Mouse (Mus musculus) kidney, embryonic 16.5 days (tissue): ENCODE results near the gene Tma7. TPM values are rescaled to one million over a fixed set of nuclear protein-coding genes. Genes with fewer than 3 reads are reported as not detected.

Experiments
- ATAC-seq: fragments of 200-750 bp; cut with Nextera tagmentation; 2 replicates; pipeline ENCODE4 v1.8.0; 2017; ENCODE audit warnings: moderate TSS enrichment; ENCODE audit not compliant: low FRiP score, low TSS enrichment
- H3K27ac ChIP-seq: fragments of 300-500 bp; sonication (generic); 2 replicates; pipeline ENCODE4 v1.5.1; 2014; ENCODE audit warnings: low read length
- H3K27me3 ChIP-seq: fragments of 300-500 bp; sonication (generic); 2 replicates; pipeline ENCODE4 v1.6.1; 2014; ENCODE audit warnings: low read length, control low read depth, mixed read lengths; ENCODE audit not compliant: insufficient read depth
- H3K36me3 ChIP-seq: fragments of 300-500 bp; sonication (generic); 2 replicates; pipeline ENCODE4 v1.6.1; 2014; ENCODE audit warnings: low read length, control low read depth, mixed read lengths; ENCODE audit not compliant: insufficient read depth
- H3K4me1 ChIP-seq: fragments of 300-500 bp; sonication (generic); 2 replicates; pipeline ENCODE4 v1.6.1; 2014; ENCODE audit warnings: low read length, control low read depth, mixed read lengths; ENCODE audit not compliant: insufficient read depth
- H3K4me2 ChIP-seq: fragments of 300-500 bp; sonication (generic); replicated peaks from 2 replicates; pipeline ENCODE4 v1.6.1; 2014; ENCODE audit warnings: low read depth, low read length
- H3K4me3 ChIP-seq: fragments of 300-500 bp; sonication (generic); 2 replicates; pipeline ENCODE4 v1.5.1; 2014; ENCODE audit warnings: mild to moderate bottlenecking, low read length
- H3K9ac ChIP-seq: fragments of 300-500 bp; sonication (generic); replicated peaks from 2 replicates; pipeline ENCODE4 v1.6.1; 2014; ENCODE audit warnings: low read length
- H3K9me3 ChIP-seq: fragments of 300-500 bp; sonication (generic); 2 replicates; pipeline ENCODE4 v1.6.1; 2016; ENCODE audit warnings: low read length, control low read depth
- WGBS: fragments of 180-500 bp; shearing (Covaris S2); extraction: QIAGEN DNeasy Blood & Tissue Kit; methylation state at CpG from one replicate; pipeline ENCODE4 v1.1.7; 2014; 5-methylcytosine and 5-hydroxymethylcytosine counted together
- polyA plus RNA-seq: library from polyadenylated mRNA; unstranded; fragments of >200 nt; fragmentation: Nextera tagmentation; extraction: Ambion mirVana; gene quantifications from 2 replicates; pipeline ENCODE4 v1.2.1, GENCODE M21; 2015

Tma7 gene
- polyA plus RNA-seq, 1 experiment from 2014 or later, result 494 TPM

DNA sequence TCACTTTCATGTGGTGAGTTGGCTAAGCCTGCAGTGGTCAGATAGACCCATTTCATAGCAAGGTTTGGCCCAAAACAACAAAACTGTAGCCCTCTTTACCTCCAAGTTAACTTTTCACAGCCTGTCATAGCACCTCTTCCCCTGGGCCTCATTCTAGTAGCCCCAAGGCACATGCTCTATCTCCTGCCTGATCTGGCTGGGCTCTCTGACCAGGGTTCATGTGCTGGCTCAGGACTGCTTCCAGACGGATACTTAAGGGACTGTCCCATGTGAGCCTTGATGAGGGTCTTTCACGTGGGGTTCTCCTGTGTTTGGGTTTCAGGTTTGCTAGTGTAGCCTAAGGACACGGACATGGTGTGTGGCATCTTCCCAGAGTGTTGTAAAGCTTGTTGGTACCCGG, 42.7 kb downstream of the Tma7 start:
- Histone ChIP-seq H3K27me3 (no peaks in the 10 kb centered on the region), H3K9ac (no peak overlapping the region), H3K4me1 (peaks cover 22% of the 10 kb centered on the region), H3K36me3 (no peaks in the 10 kb centered on the region), H3K4me3 (peak overlapping the region; percentile 77), H3K27ac (no peak overlapping the region), H3K4me2 (peak overlapping the region; percentile 82), H3K9me3 (no peaks in the 10 kb centered on the region)
- ATAC-seq, result no peak
- WGBS, result 73% methylated on average over 4 of the region's 4 CpGs

DNA sequence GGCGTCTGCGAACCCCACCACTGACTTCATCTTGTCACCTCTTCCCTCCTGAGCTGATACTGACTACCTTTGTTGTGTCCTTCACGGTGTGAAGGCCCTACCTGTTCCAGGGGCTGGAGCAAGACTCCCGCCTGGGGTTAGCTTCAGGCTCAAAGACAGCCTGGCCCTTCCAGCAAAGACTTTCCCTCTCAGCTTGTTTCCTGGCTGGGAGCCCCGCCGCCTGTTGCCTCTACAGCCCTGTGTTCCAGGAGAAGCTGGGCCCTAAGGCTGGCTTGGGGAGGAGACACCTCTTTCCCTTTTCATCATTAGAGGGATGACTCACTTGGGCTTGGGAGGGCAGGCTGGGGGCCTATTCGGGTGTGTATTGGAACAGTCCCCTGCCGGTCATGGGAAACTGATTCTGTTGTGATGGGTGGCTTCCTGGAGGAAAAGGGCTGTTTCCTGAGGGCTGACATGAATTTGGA, 43.5 kb downstream of the Tma7 start:
- no peaks in the 10 kb centered on the region for H3K27me3 ChIP-seq
- peak; percentile 61 for ATAC-seq
- no peaks in the 10 kb centered on the region for H3K36me3 ChIP-seq
- peak overlapping the region; percentile 77 for H3K4me3 ChIP-seq
- no peaks in the 10 kb centered on the region for H3K9me3 ChIP-seq
- WGBS, result 24% methylated on average over 8 of the region's 8 CpGs
- peak overlapping the region; percentile 82 for H3K4me2 ChIP-seq
- peaks cover 22% of the 10 kb centered on the region for H3K4me1 ChIP-seq
- peak overlapping the region; percentile 86 for H3K27ac ChIP-seq
- peak overlapping the region; percentile 84 for H3K9ac ChIP-seq

DNA sequence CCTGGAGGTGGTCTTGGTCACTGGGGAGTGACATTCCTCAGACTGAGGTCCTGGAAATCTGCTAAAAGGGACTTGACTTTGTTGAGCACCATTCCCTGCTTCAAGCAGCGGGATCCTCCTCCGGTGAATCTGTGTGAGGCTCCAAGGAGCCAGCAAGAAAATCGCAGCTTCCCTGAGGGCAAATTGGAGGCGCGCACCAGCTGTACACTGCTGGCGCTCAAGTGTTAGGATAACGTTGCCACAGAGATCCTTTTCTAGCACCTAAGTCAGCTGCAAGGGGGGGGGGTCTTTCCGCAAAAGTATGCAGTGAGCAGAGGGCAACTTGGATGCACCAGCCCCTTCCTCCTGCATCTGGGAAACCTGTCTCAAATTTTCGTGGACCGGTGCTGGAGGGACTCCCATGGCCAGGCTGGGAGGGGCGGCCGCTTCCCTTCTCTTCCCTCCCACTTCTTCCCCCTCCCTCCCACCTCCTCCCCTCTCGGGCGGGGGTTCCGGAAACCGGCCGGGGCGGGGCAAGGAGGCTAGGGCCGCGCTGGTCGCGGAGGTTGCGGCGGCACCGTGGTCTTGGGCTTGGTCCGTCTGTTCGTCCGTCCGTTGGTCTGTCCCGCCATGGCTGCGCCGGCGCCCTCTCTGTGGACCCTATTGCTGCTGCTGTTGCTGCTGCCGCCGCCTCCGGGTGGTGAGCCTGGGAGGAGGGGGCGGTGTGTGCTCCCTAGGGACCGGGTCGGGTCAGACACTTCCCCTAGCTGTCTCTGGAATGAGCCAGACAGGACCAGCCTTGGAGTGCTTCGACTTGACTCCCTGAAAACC, 44.1 kb downstream of the Tma7 start, which contains the start of gene Shisa5:
Shisa5 (plus strand) TSS at position 480 of the 810 bp plus-strand sequence.
- peak within 1 kb of the TSS; percentile 84 for H3K9ac ChIP-seq
- H3K4me3 ChIP-seq, result peak within 1 kb of the TSS; percentile 77
- no peaks in the 10 kb centered on the region for H3K27me3 ChIP-seq
- H3K4me2 ChIP-seq, result peak within 1 kb of the TSS; percentile 82
- peak within 1 kb of the TSS; percentile 86 for H3K27ac ChIP-seq
- ATAC-seq, result peak; percentile 95
- no peaks in the 10 kb centered on the region for H3K9me3 ChIP-seq
- under 1% methylated on average over 34 of the region's 40 CpGs for WGBS
- H3K36me3 ChIP-seq, result no peaks in the 10 kb centered on the region
- H3K4me1 ChIP-seq, result peaks cover 22% of the 10 kb centered on the region

DNA sequence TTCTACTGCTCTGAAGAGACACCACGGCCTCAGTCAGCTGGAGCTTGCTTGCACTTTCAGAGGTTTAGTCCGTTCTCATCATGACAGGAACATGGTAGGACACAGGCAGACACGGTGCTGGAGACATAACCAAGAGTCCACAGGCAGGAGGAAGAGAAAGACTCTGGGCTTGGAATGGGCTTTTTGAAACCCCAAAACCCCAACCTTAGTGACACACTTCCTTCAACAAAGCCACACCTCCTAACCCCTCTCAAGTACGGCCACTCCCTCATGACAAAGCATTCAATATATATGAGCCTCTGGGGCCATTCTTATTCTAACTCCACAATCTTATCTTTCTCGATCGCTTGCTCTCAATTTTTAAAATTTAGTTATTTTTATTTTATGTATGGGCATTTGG, 50.0 kb downstream of the Tma7 start:
- no peak overlapping the region for H3K27ac ChIP-seq
- H3K4me2 ChIP-seq, result no peak overlapping the region
- H3K27me3 ChIP-seq, result no peaks in the 10 kb centered on the region
- no peaks in the 10 kb centered on the region; the same call in 1 of the 2 replicates for H3K36me3 ChIP-seq
- no peaks in the 10 kb centered on the region for H3K4me1 ChIP-seq
- 81% methylated on average over 6 of the region's 6 CpGs for WGBS
- no peak overlapping the region for H3K4me3 ChIP-seq
- H3K9ac ChIP-seq, result no peak overlapping the region
- no peaks in the 10 kb centered on the region for H3K9me3 ChIP-seq
- ATAC-seq, result no peak

DNA sequence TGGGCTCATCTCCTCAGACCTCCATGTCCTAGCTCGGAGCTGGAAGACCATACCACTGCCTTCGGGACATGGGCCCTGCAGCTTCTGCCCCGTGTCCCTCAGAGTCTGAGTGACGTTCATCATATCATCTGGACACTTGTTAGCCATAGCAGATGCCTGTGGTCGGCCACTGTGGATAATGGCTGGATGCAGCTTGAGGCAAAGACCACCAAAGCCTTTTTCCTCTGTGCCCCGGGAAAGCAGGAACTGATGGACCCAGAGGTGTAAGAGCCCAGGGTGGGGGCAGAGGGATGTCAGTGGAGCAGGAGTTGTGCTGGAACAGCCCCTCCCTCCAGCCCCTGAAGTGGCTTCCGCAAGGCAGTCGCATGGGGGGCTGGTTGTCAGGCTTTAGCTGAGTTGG, 50.7 kb downstream of the Tma7 start:
- H3K9me3 ChIP-seq, result no peaks in the 10 kb centered on the region
- H3K9ac ChIP-seq, result no peak overlapping the region
- no peak overlapping the region for H3K4me3 ChIP-seq
- H3K27ac ChIP-seq, result no peak overlapping the region
- no peak overlapping the region for H3K4me2 ChIP-seq
- H3K27me3 ChIP-seq, result no peaks in the 10 kb centered on the region
- 75% methylated on average over 8 of the region's 8 CpGs for WGBS
- H3K4me1 ChIP-seq, result no peaks in the 10 kb centered on the region
- ATAC-seq, result no peak
- H3K36me3 ChIP-seq, result no peaks in the 10 kb centered on the region; the same call in 1 of the 2 replicates

DNA sequence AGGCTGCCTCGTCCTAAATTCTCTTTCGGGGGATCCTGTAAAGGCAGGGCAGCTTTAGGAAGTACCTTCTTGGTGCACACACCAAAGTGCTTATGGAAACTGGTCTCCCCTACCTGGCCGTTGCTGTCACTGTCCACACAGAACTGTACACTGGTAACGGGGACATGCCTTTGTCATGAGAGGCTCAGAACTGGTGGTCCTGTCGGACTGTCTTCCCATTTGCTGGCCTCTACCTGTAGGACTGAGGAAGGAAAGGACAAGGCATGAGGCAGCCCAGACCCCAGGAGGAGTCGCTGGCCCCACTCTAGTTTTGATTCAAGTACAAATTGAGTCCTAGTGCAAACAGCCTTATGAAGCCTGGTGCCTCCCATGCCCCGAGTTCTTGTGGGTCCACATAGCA, 51.4 kb downstream of the Tma7 start:
- Histone ChIP-seq H3K27ac (no peak overlapping the region), H3K27me3 (no peaks in the 10 kb centered on the region), H3K36me3 (no peaks in the 10 kb centered on the region; the same call in 1 of the 2 replicates), H3K4me1 (no peaks in the 10 kb centered on the region), H3K9ac (no peak overlapping the region), H3K4me3 (no peak overlapping the region), H3K4me2 (no peak overlapping the region), H3K9me3 (no peaks in the 10 kb centered on the region)
- WGBS, result 91% methylated on average over 7 of the region's 7 CpGs
- no peak for ATAC-seq

DNA sequence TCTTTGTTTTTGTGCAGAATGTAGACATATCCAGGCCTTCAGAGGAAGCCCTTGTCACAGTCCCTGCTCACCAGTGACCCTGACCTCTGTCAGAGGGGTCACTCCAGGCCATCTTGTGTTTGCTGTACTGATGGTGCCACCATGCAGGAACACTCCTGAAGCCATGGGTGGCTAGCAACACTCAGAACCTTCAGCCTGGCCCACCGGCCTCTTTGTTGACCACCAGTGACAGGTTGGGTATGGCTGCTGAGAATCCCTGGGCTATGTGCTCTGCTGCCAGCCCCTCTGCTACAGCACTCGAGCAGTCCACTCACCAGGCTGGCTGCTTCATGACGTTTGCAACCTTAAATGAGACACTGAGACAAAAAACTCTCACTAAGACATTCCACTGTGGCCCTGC, 52.1 kb downstream of the Tma7 start:
- no peak for ATAC-seq

DNA sequence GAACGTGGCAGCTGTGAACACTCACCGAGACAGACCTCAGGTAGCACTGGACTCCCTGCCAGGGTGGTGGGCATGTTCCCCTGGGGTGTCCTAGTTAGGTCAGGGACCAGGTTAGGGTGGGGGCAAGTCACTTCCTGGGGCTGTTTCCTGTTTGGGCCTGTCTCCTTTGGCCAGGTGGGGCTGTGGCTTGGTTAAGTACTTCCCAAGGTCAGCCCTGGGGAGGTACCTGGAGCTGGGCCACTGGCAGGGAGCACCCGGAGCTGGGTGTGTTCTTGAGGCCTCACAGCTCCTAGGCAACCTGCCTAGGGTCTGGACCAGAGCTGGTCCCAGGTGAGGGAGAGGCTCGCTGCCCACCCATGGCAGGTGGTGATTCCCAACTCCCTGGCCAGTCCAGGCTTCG, 53.5 kb downstream of the Tma7 start:
- WGBS, result 73% methylated on average over 5 of the region's 5 CpGs

More for the DNA sequence above, 52.1 kb downstream of the Tma7 start:
- Histone ChIP-seq H3K4me3 (no peak overlapping the region), H3K9ac (no peak overlapping the region), H3K27ac (no peak overlapping the region), H3K4me2 (no peak overlapping the region), H3K9me3 (no peaks in the 10 kb centered on the region), H3K27me3 (no peaks in the 10 kb centered on the region), H3K36me3 (peaks cover 3% of the 10 kb centered on the region; the same call in 1 of the 2 replicates), H3K4me1 (no peaks in the 10 kb centered on the region)
- WGBS, result 70% methylated on average over 3 of the region's 3 CpGs

DNA sequence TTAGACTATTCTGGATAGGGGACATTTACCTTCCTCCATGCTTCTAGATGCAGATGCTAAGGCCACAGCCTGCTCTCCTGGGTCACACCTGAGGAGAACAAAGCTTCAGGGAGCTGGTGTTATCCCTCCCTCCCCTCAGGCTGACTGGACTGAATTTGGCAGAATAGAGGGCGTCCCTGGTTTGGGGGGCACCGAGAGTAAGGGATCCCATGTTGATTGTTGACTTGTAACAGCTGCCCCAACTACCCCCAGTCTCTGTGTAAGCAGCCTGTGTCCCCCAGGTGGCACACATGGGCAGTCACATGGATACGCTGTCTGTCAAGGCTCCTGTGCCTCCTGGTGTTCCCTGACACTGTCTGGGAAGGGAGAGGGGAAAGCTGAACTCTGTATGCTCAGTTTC, 54.0 kb downstream of the Tma7 start:
- Histone ChIP-seq H3K27me3 (no peaks in the 10 kb centered on the region), H3K36me3 (peaks cover 3% of the 10 kb centered on the region; the same call in 1 of the 2 replicates), H3K4me3 (no peak overlapping the region), H3K9me3 (no peaks in the 10 kb centered on the region), H3K9ac (no peak overlapping the region), H3K27ac (no peak overlapping the region), H3K4me1 (no peaks in the 10 kb centered on the region), H3K4me2 (no peak overlapping the region)
- no peak for ATAC-seq
- 69% methylated on average over 3 of the region's 3 CpGs for WGBS

More for the DNA sequence above, 53.5 kb downstream of the Tma7 start:
- H3K27ac ChIP-seq, result no peak overlapping the region
- ATAC-seq, result no peak
- H3K9ac ChIP-seq, result no peak overlapping the region
- H3K4me2 ChIP-seq, result no peak overlapping the region
- peaks cover 3% of the 10 kb centered on the region; the same call in 1 of the 2 replicates for H3K36me3 ChIP-seq
- H3K27me3 ChIP-seq, result no peaks in the 10 kb centered on the region
- H3K4me3 ChIP-seq, result no peak overlapping the region
- H3K4me1 ChIP-seq, result no peaks in the 10 kb centered on the region
- H3K9me3 ChIP-seq, result no peaks in the 10 kb centered on the region

DNA sequence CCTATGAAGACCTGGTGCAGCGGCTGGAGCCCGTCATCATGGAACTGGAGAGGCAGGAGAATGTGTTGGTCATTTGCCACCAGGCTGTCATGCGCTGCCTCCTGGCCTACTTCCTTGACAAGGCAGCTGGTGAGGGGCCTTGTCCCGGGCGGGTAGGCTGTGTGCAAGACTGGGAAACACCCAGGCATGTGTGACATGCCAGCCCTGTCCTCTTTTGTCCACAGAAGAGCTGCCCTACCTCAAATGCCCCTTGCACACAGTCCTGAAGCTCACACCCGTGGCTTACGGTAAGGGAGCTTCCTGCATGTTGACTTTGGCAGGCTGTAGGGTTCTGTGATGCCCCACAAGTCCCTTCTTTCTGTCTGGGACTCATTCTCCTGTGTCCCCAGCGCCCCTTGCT, 54.9 kb downstream of the Tma7 start:
- Histone ChIP-seq H3K36me3 (peaks cover 3% of the 10 kb centered on the region; the same call in 1 of the 2 replicates), H3K9ac (no peak overlapping the region), H3K27me3 (no peaks in the 10 kb centered on the region), H3K4me1 (no peaks in the 10 kb centered on the region), H3K4me3 (no peak overlapping the region), H3K9me3 (no peaks in the 10 kb centered on the region), H3K4me2 (no peak overlapping the region), H3K27ac (no peak overlapping the region)
- 73% methylated on average over 8 of the region's 8 CpGs for WGBS
- ATAC-seq, result no peak
